Comparison of ENCODE assay signal across 22 mouse cellular contexts in genomic region chr6:145003459-145003858, GRCm38 (mm10).
DNase-seq lines count a peak whose midpoint lies in the region; ATAC-seq and TF ChIP-seq lines count a peak whose summit lies in the region.
"Had no signal": no experiment of that assay in that cellular context is flagged by ENCODE, and none has a peak within 500 bp of the region (broad histone marks: within the 10 kb centered on the region; RNA-seq: fewer than 3 reads in every experiment).

No protein-coding gene starts in this region.

- no peak for ATAC-seq in lung, postnatal 0 days
- peak; percentile 51 for ATAC-seq in granulocyte monocyte progenitor cell, adult 5-6 weeks (replicated peaks; ENCODE audit: poor library complexity, severe bottlenecking)
- peak; percentile 56 for ATAC-seq in megakaryocyte, adult 5-6 weeks (ENCODE audit: poor library complexity, severe bottlenecking)
- ATAC-seq in megakaryocyte progenitor cell, adult 5-6 weeks (replicated peaks; ENCODE audit: poor library complexity), result 0 out of 2 replicates have a peak, but pooled peaks have one; percentile 42
- ATAC-seq: activated CD4-positive, CD25-positive, alpha-beta regulatory T cell, adult 4 months; CD4-positive, CD25-positive, alpha-beta regulatory T cell, adult 4 months; Patski had no signal

- no peak for TF ChIP-seq POLR2A in kidney, adult 2 months (IDR thresholded peaks at IDR 0.05; ENCODE audit: low read depth, low read length)

- no peak overlapping the region for H3K4me3 ChIP-seq in lung, postnatal 0 days (ENCODE audit: low read depth, low read length)
- H3K4me3 ChIP-seq in hindbrain, embryonic 10.5 days, result no peak overlapping the region
- H3K4me3 ChIP-seq in kidney, adult 2 months (ENCODE audit: insufficient read depth, low read depth, low read length), result no peak overlapping the region

- no peak overlapping the region for H3K4me2 ChIP-seq in lung, postnatal 0 days (replicated peaks; ENCODE audit: low read depth, low read length)

- TF ChIP-seq CTCF in lung, postnatal 0 days (IDR thresholded peaks at IDR 0.05), result no peak
- TF ChIP-seq CTCF in kidney, adult 2 months (conservative IDR thresholded peaks at IDR 0.05; ENCODE audit: insufficient read depth, insufficient read length, low read depth, low read length), result no peak

- intact Hi-C loops in heart, postnatal 36 days (cut with DNase I), result no loop called here

- no peak overlapping the region for H3K9ac ChIP-seq in lung, postnatal 0 days (replicated peaks; ENCODE audit: low read depth)

- no peaks in the 10 kb centered on the region for H3K4me1 ChIP-seq in lung, postnatal 0 days (ENCODE audit: insufficient read depth, low read depth, low read length)
- H3K4me1 ChIP-seq in hindbrain, embryonic 10.5 days (replicated peaks), result no peaks in the 10 kb centered on the region
- no peaks in the 10 kb centered on the region for H3K4me1 ChIP-seq in kidney, adult 2 months (ENCODE audit: control insufficient read depth, insufficient read depth, low read length)

- no peaks in the 10 kb centered on the region for H3K9me3 ChIP-seq in lung, postnatal 0 days (ENCODE audit: low read length)
- H3K9me3 ChIP-seq in hindbrain, embryonic 10.5 days, result no peaks in the 10 kb centered on the region

- no peak overlapping the region for H3K27ac ChIP-seq in lung, postnatal 0 days (ENCODE audit: low read length)
- H3K27ac ChIP-seq in hindbrain, embryonic 10.5 days, result no peak overlapping the region
- no peak overlapping the region for H3K27ac ChIP-seq in kidney, adult 2 months (ENCODE audit: insufficient read depth, low read depth, low read length)

- H3K27me3 ChIP-seq in lung, postnatal 0 days (replicated peaks; ENCODE audit: insufficient read depth, low read length), result no peaks in the 10 kb centered on the region
- H3K27me3 ChIP-seq in hindbrain, embryonic 10.5 days (ENCODE audit: insufficient read depth, poor library complexity, severe bottlenecking), result no peaks in the 10 kb centered on the region
- no peaks in the 10 kb centered on the region for H3K27me3 ChIP-seq in kidney, adult 2 months (replicated peaks; ENCODE audit: control insufficient read depth, insufficient read depth, low read length)
- H3K27me3 ChIP-seq: CH12.LX, Patski had no signal

- TF ChIP-seq EP300 in lung, postnatal 0 days (IDR thresholded peaks at IDR 0.05), result no peak

- H3K36me3 ChIP-seq in lung, postnatal 0 days (ENCODE audit: insufficient read depth, low read length), result no peaks in the 10 kb centered on the region
- peaks cover 82% of the 10 kb centered on the region for H3K36me3 ChIP-seq in hindbrain, embryonic 10.5 days
- no peaks in the 10 kb centered on the region for H3K36me3 ChIP-seq in kidney, adult 2 months (ENCODE audit: control insufficient read depth, insufficient read depth, low read length)
- H3K36me3 ChIP-seq: G1E had no signal

- peak; percentile 21 for DNase-seq in lung, postnatal 36 days
- DNase-seq in lung, postnatal 0 days (ENCODE audit: low spot score), result no peak
- DNase-seq in hindbrain, embryonic 10.5 days (ENCODE audit: low spot score), result no peak
- DNase-seq in heart, postnatal 36 days, result no peak
- no peak for DNase-seq in kidney, adult 2 months
- DNase-seq: adrenal gland, adult 2 months; adrenal gland, adult 8-10 months; adrenal gland, postnatal 10 days; adrenal gland, postnatal 14 days; adrenal gland, postnatal 25 days; adrenal gland, postnatal 36 days; B cell, adult 2 months; cerebellum, adult 11 months; cerebellum, adult 11-12 months had no signal
